Mouse (Mus musculus): ENCODE data around the gene Ankrd16.

DNA sequence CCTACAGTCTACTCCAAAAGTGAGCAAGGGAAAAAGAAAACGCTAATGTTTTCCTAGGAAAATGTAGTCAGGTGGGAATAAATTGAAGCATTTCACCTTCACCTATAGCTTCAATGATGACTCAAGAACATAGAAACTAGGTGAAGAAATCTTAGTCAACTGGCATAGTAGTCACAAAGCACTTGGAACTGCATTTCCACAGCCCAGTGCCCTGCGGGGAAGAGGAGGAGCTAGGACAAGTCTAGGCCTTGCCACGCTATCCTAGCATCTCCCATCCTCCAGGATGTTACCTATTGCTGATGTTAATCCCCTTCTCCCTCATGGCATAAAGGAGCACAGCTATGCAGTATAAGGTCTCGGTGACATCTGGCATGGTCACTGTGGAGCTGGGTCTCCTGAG lies 15.1 kb upstream of the Ankrd16 start:
- no peak for TF ChIP-seq CTCF (IDR thresholded peaks at IDR 0.05; ENCODE audit: low read depth, low read length)
- TF ChIP-seq POLR2AphosphoS5 (IDR thresholded peaks at IDR 0.05; ENCODE audit: insufficient replicate concordance, low read depth, low read length): no peak
- no peak for TF ChIP-seq TAL1 (conservative IDR thresholded peaks at IDR 0.05; ENCODE audit: low read depth, low read length)
